Mouse (Mus musculus) megakaryocyte progenitor cell, adult 5-6 weeks (primary cell): ENCODE measurements around the gene Rdh5. TPM values are rescaled to one million over a fixed set of nuclear protein-coding genes. Genes with fewer than 3 reads are reported as not detected.
A peak's percentile ranks its signal among the peaks of the same experiment; 100 is the strongest.

Experiments used
- ATAC-seq: replicated peaks from 2 replicates; pipeline ENCODE4 v1.8.0; 2016; ENCODE audit warnings: mild to moderate bottlenecking, moderate TSS enrichment, inconsistent platforms; ENCODE audit not compliant: poor library complexity
- total RNA-seq, 2 experiments: library from RNA; stranded (forward) in 1 of 2; stranded (reverse) in 1 of 2; fragments of 157-497, 149-512 nt in 1 of 2; fragments of 200-1000 nt in 1 of 2; gene quantifications; 2 replicates each; pipeline versions ENCODE4 v1.2.3 to v1.2.4; 2015 to 2017

Rdh5 gene
- total RNA-seq (2015) (0.90 and 15.7 TPM in 2 replicates), total RNA-seq (2017) (0.79 and 2.9 TPM in 2 replicates)

- ATAC-seq, result no peak
Observed at GRCm38 (mm10) chr10:128922822-128923012, at the start of gene Rdh5. Gene Rdh5 (minus strand): TSS chr10:128922888.

GRCm38 (mm10) chr10:128970740-128971250 is 48.1 kb upstream of the Rdh5 start:
- no peak for ATAC-seq

DNA sequence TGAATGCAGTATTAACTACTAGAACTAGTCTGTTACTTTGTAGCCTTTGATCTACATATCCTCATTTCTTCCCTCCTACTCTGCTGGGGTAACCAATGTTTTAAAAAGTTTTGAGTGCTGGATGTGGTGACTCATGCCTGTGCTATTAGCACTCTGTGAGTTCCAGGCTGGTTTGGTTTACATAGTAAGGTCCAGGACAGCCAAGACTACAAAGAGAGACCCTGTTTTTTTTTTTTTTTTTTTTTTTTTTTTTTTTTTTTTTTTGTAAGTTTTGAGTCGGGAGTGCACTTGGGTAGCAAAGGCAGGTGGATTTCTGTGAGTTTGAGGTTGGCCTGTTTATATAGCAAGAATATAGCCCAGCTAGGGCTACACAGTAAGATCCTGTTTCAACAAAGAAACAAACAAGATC is 45.7 kb upstream of the Rdh5 start:
- ATAC-seq, result no peak

DNA sequence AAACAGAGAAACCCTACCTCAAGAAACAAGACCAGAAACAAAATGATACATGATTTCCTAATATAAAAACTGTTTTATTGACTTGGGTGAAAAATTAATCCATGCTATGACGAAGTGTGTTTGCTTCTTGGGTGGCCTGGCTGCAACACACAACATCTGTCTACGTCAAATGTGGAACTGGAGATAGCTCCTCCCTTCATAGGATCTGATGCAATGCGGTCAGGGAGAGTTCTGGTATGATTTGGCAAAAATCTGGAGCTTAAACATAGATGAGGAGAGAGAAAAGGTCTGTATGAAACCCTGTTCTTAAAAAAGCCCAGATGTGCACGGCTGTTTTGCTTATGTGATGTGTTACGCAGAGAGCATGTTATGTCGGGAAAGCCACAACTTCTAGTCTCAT is 43.2 kb upstream of the Rdh5 start:
- peak; percentile 95 for ATAC-seq

- ATAC-seq, result no peak
Observed at GRCm38 (mm10) chr10:128964961-128965360, 42.3 kb upstream of the Rdh5 start.

GRCm38 (mm10) chr10:128960590-128961584 is 38.2 kb upstream of the Rdh5 start, which contains the start of gene Mettl7b:
Gene Mettl7b (minus strand): TSS chr10:128960988.
- ATAC-seq, result peak; percentile 63

DNA sequence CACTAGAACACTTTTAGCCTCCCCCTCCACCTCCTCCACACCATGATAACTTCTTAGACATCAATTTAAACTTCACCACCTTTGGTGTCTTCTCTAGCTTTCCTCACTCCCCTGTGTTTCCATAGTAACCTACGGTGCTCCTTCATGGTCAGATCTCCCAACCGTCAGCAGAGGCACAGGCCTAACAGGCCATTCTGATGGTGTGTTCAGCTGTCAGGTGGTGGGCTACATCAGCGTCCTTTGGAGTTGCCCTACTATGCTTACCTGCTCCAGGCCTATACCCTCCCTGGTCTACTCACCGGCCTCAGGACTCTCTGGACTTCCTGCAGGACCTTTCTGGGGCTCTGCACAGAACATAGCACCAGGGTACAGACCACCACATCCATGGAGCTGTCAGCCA is 37.5 kb upstream of the Rdh5 start:
- ATAC-seq, result no peak

DNA sequence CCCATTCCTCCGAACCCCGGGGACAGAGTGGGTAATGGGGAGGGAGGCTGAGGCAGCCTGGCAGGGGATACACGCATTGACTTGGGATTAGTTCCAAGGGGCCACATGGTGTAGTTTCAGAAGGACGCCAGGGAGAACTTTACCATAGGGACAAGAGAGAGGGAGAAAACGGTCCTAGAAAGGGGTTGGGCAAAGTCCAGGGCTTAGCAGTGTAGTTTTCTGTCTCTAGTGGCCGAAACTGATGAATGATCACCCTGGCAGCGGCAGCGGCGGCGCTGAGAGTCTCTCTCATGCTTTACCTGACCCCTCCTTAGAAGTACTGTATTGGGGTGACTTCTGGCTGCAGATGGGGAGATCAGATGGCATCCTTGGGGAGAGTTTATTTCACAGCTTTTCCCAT is 35.7 kb upstream of the Rdh5 start:
- ATAC-seq, result no peak

GRCm38 (mm10) chr10:128950208-128950887 is 27.7 kb upstream of the Rdh5 start:
- no peak for ATAC-seq

DNA sequence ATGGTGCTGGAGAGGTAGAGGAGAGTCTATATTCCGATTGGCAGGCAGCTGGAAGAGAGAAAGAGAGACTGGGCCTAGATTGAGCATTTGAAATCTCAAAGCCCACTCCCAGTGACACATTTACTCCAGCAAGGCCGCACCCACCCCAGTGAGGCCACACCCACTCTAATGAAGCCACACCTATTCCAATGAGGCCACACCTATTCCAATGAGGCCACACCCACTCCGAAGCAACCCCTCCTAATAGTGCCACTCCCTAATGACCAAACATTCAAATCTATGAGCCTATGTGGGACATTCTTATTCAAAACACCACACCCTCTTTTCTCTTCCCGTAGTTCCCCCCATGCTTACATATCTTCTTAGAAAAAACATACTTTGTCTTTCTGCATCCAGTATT is 24.8 kb upstream of the Rdh5 start:
- no peak for ATAC-seq

GRCm38 (mm10) chr10:128945675-128946074 is 23.0 kb upstream of the Rdh5 start:
- peak; percentile 86 for ATAC-seq

- no peak for ATAC-seq
Observed at GRCm38 (mm10) chr10:128940475-128941061, 17.9 kb upstream of the Rdh5 start.

DNA sequence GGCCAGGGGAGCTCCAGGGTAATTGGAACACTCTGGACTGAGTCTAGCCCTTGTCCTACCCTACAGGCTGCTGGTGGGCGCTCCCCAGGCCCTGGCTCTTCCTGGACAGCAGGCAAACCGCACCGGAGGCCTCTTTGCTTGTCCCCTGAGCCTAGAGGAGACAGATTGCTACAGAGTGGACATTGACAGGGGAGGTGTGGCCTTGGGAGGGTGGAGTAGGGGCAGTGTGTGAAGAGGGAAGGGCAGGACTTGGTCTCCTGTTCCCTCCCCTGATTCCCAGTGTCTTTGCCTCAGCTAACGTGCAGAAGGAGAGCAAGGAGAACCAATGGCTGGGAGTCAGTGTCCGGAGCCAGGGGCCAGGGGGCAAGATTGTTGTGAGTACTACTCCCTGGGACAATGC is 16.3 kb upstream of the Rdh5 start:
- ATAC-seq, result no peak

- ATAC-seq, result no peak
Observed at GRCm38 (mm10) chr10:128938457-128938856, 15.8 kb upstream of the Rdh5 start.

GRCm38 (mm10) chr10:128937756-128938390 is 15.2 kb upstream of the Rdh5 start:
- ATAC-seq, result no peak

DNA sequence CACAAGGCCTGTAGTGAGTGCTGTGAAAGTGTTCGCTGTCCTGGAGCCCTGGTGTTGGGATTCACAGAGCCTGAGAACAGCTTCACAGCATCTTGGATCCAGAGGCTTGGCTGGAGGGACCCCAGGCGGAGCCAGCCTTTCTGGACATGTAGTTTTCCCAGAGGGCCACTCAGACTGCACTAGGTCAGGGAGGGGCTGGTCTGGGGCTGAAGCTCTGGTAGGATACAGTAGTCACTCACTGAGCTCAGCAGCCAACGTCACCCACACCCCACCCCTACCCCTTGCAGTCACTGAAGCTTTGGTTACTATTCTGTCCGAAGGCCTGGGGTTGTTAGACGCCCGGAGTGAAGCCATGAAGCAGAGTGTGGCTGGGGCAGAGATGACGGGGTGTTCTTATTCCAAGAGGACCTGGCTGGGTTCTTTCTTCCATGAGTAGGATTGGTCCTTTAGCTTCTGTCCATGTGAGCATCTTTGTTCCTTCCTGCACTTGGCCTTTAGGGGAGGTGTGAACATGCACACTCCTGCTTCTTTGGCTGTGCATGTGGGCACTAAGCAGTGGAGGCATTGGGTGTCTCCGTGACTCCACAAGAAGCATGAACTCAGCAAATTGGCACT is 13.2 kb upstream of the Rdh5 start:
- ATAC-seq, result peak; percentile 21; the same call in 1 of the 2 replicates

DNA sequence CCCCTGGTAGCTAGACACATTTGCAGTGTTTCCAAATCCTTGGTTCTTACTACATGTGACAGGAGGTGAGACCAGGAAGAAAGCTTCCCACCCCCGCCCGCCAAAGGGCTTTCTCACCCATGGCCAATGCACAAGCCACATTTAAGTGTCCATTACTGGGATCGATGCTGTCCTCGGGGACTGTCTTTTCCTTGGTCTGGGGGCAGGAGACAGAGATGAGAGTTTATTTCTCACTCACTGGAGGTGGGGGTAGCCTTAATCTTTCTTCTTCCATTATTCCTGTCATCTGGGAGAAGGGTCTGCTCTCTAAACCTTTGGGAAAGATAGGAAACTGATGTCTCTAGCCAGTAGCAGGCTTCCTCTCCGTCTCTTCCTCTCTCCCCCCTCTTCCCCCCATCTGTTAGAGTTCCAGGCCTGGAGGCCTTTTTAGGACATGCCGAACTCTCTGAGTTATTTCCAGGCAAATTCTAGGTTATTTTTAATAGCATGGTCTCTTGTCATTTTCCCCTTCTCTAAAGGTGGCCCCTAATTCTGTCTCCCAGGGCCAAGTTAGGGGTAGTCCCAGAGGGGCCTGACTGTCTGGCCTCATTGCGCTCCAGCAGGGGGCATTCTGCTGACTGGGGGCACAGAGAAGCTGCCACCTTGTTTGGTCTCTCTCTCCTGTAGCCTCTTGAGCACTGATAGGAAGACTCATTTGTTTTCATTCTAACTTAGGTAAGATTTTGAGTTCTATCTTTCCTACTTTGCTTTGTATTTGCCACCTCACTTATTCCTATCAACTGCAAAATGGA is 12.5 kb upstream of the Rdh5 start:
- ATAC-seq, result no peak

DNA sequence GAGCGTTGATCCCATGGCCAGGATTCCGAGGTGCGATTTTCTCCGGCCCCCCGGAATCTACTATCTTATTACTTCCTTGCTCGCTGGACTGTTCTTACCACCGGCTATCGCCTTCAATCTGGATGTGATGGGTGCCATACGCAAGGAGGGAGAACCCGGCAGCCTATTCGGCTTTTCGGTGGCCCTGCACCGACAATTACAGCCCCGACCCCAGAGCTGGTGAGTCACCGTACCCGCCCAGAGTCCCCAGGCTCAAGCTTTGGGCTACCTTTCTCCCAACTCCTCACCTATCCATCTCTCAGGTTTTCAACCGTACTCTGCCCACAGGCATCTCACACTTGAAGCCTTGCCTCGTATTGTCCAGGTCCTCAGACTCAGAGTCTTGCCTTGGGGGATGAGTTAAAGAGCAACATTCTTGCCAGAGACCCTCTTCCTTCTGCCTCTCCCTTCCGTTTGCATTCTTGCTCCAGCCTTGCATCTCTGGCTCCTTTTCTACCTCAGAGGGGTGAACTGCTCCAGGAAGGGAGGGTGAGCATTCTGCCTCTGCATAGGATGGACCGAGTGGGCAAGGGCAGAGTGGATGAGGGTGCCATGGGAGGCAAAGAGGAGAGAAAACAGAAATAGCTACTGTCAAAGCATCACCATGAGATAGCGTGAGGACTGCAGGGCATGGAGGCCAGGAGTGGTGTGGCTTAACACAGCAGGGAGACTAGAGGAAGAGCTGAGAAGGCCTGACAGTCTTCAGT is 11.5 kb upstream of the Rdh5 start:
- ATAC-seq, result peak; percentile 8; the same call in 1 of the 2 replicates

DNA sequence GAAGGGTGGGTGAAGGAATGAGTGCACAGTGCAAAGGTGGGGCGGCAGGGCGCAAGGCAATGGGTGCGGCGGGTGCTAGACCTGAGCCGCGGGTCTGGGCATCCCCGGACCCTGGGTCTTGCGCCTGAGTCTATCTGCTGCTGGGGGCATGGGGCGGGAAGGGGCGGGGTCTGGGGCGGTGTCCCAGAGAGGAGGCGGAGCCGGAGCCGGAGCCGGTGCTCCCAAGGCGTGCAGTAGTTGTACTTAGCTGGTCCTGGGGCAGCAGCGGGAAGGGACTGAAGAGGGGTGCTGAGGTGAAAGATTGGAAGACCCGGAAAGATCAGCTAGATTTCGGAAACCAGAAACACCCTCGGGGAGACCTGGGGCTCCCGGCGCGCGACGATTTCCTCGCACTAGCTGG is 10.9 kb upstream of the Rdh5 start, which contains the start of gene Itga7:
TSS of gene Itga7 (plus strand) at position 245 of the 400 bp plus-strand sequence.
- peak; percentile 43 for ATAC-seq
